Mouse (Mus musculus) skeletal muscle tissue, adult 2 months (tissue): ENCODE data around the gene Lars2.
"Not testable (repeated sequence)": the region's sequence is repeated elsewhere in the genome, so short reads cannot be mapped to it uniquely, and the experiment has no call there.

Experiments used
- DNase-seq: peaks from one replicate; pipeline ENCODE4 v3.0.0-alpha.2; 2012; ENCODE audit warnings: low read depth, low spot score

Gene Lars2

GRCm38 (mm10) chr9:123366708-123367385, at the start of gene Lars2:
Gene Lars2, plus strand, starts transcription at chr9:123366927.
- DNase-seq: peak; percentile 87

DNA sequence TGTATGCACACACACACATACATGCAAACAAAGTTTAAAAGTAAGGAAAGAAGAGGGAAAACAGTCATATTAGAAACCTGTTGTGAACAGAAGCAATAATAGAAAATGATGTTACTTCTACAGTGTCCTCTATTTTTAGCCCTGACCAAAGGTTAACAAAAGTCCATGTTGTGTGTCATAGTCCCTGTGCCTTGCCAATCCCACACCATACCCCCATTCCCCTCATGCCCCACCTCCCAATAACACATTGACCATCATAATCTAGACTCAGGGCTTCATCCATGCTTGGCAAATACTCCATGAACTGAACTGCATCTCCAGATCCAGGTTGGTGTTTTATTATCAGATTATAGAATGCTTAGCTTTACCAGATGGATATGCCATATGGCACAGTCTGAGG, 40.6 kb upstream of the Lars2 start:
- DNase-seq: no peak

GRCm38 (mm10) chr9:123328336-123328735, 38.4 kb upstream of the Lars2 start:
- no peak for DNase-seq

GRCm38 (mm10) chr9:123329831-123330230, 36.9 kb upstream of the Lars2 start:
- no peak for DNase-seq

DNA sequence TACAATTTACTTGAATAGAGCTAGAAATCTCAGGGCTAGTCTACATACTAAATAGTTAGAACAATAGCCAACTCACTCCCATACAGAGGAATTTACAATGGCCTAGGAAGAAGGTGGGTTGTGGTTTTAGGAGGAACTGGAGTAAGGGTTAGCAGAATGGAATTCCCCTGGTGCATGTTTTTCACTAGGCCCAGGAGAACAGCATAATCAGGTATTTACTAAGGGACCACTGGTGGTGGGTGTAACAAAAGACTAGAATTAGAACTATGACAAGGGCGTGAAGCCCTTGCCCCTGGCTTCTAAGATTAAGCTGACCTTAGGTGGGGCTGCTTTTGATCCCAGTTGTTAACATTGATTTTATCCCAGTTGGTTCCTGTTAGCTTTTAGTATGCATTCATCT, 36.5 kb upstream of the Lars2 start:
- DNase-seq: not testable (repeated sequence)

- DNase-seq: no peak
Observed at GRCm38 (mm10) chr9:123333479-123333878, 33.2 kb upstream of the Lars2 start.

GRCm38 (mm10) chr9:123335044-123335670, 31.6 kb upstream of the Lars2 start:
- no peak for DNase-seq

DNA sequence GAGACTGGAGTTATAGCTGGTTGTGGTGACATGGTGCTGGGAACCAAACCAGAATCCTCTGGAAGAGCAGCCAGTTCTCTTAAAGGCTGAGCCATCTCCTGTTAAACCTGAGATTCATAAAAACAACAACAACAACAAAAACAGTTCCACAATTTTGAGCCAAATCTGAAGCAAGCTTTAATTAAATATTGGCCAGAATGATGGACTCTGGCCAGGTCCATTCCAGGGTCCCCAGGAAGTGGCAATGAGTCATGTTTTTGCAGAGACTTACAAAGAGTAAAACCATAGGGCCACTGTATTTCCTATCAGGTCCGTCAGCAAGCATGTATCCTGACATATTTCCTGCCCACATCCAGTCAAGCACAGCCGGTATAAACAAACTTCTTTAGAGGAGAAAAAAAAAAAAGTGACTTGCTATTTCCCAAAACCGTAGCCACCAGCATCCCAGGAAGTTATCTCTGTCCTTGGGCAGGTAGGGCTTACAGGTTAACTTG, 27.0 kb upstream of the Lars2 start:
- no peak for DNase-seq

DNA sequence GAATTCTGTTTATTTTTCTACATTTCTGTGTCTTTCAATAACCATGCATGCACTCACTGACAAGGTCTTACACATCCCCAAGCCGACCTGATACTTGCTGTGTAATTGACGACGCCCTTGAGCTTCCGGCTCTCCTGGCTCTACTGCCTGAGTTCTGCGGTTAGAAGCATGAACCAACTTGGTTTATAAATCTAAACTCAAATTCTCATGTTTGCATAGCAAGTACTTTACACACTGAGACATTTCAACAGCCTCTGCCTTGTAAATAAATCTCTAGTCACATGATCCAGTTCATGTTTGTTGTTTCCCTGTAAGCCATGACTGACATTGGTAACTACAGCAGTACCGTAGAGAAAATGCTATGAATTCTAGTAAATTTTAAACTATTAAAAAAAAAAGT, 25.5 kb upstream of the Lars2 start:
- DNase-seq: no peak

DNA sequence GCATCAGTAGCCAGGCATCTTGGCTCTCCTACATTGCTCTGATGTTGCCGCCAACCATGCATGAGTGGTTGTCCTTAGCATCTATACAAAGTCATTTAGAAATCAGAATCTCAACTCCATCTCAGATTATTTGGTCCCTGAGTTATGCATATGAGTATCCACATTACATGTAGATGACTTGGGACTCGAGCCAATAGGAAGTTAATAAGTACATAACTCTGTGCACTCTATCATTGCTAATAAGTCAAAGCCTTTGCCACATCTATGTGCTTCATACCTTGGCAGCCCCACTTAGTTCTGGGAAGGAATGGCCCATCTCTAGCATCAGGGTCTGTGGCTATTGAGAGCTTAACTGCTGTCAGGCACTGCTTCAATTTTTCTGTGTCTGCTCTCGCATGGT, 23.7 kb upstream of the Lars2 start:
- no peak for DNase-seq

DNA sequence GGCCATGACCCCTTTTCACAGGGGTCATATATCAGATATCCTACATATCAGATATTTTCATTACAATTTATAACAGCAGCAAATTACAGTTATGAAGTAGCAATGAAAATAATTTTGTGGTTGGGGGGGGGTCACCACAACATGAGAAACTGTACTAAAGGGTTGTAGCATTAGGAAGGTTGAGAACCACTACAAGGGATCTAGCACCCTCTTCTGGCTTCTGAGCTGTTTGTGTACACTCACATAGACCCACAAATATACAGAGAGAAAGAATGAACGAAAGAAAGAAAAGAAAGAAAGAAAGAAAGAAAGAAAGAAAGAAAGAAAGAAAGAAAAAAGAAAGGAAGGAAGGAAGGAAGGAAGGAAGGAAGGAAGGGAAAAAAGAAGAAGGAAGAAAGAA, 17.4 kb upstream of the Lars2 start:
- DNase-seq: not testable (repeated sequence)

DNA sequence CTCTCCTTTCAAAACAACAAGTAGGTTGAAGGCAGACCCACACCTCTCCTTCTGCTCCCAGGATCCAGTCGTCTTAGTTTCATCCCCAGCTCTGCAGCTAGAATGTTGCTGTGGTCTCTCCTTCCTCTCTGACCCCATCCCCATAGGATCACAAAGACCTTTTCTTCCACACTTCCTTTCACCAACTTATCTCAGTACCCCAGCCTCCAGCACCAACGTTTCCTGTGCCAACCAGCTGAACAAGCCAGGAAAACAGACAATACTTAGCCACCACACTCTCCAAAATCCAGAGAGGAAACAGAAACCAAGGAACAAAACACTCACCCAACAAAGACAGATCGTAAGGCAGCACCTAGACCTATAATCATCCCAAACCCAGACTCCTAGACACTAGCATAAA, 6.7 kb upstream of the Lars2 start:
- DNase-seq: no peak

DNA sequence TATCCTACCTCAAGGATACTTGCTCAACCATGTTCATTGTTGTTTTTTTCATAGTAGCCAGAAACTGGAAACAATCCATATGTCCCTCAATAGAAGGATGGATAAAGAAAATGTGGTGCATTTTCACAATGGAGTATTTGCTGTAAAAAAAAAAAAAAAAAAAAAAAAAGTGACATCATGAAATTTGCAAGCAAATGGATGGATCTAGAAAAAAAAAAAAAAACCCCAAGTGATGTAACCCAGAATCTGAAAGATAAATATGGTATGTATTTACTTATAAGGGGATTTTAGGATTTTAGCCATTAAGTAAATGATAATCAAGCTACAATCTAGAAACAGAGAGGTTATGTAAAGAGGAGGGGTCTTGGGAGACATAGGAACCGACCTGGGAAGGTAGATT, 1.4 kb upstream of the Lars2 start:
- no peak for DNase-seq

DNA sequence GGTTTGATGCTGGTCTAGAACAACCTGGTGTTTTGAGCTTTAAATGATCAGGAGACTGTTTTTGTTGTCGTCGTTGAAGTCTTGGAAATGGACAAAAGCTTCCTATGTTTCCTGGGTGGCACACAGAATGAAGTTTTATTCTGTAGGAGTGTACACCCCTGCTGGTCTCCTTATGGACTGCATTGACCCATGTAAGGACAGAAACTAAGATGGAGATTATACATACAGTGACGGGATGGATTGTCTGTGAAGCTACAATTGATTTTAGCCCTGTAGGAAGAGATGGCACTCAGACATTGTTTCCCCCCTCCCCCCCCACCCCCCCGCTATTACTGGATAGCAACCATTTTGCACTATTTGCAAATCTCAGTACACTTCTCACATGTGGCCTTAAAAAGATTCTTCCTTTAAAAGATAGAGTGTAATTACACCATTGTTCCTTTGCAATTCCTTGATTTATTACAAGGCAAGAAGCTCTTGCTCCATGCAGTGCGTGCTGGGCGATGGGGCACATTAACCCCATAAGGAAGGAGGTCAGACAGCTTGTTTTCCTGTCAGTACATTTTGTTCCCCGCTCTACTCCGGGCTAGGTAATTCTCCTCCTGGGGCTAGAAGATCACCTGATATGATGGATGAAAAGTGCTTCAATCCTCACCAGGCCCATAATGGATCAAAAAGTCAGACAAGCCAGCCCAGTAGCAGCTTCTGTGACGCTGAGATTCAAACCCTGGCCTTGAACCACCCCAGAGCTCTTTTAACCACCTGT, 602 bp upstream of the Lars2 start:
- no peak for DNase-seq

DNA sequence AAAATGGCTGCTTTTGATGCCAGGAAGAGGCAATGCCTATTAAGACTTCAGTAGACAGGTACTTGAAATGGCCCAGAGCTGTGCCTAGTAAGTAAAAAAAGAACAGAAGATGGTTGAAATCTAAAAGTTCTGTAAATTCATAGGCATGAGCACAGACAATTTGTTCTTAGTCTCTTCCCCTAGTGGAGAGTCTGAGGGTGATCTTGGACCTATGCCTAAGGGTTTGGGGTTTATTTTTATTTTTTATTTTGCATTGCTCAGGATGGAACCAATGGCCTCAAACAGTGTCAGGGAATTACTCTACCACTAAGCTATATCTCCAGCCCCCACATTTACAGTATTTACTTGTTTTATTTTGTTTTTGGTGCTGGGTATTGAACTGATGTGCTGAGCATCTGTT, 909 bp downstream of the Lars2 start:
- no peak for DNase-seq

GRCm38 (mm10) chr9:123382399-123382798, 15.7 kb downstream of the Lars2 start:
- no peak for DNase-seq

DNA sequence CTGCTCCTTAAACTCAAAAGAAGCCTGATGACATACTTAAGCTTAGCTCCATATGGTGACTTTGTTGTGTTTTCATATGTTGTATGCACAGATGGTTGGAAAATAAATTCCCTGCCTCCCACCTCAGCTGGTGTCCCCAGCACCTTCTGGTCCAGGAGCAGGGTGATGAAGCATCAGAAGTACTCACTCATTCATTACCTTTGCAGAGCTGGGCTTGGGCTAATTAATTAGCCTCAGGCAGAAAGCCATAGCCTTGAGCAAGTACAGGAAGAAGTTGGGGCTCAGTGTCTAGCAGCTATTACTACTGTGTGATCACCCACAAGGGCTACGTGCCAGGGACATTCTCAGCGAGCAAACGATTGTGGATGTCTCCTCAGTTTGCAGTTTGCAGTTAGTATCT, 18.0 kb downstream of the Lars2 start:
- no peak for DNase-seq

- DNase-seq: no peak
Observed at GRCm38 (mm10) chr9:123385352-123386198, 18.8 kb downstream of the Lars2 start.

- DNase-seq: no peak
Observed at GRCm38 (mm10) chr9:123386347-123386746, 19.6 kb downstream of the Lars2 start.

DNA sequence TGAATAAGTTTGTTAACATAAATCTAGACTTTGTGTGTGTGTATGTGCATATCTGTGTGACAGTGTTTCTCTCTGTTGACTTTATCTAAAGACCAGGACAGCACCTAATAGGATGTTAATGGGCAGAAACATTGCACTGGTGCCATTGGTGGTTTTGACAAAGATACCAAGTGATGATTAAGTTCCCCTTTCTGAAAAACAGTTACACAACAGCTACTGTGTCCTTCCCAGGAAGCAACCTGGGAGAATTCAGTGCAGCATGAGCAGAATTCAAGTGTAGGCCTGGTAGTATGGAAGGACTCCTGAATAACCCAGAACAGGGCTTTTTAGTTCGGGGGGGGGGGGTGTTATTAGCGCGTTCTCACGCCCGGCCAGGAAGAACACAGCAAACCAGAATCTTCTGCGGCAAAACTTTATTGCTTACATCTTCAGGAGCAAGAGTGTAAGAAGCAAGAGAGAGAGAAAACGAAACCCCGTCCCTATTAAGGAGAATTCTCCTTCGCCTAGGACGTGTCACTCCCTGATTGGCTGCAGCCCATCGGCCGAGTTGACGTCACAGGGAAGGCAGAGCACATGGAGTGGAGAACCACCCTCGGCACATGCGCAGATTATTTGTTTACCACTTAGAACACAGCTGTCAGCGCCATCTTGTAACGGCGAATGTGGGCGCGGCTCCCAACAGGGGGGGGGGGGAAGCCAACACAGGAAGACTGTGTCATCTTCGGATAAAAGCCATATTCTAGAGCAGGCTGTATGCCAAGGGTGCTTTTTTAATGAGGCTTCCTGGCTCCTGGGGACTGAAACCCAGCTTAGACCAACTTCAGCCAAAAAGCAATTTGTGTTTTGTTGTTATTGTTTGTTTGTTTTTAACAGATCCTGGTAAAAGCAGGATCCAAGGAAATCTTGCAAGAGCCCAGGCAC, 21.6 kb downstream of the Lars2 start:
- not testable (repeated sequence) for DNase-seq
